Mouse (Mus musculus) ES-Bruce4 (cell line): ENCODE measurements around the gene Prkag2. TPM values are rescaled to one million over a fixed set of nuclear protein-coding genes. Genes with fewer than 3 reads are reported as not detected.

ENCODE experiments used
- H3K27ac ChIP-seq: 2 replicates; pipeline ENCODE4 v1.5.1; 2012; ENCODE audit warnings: low read length, inconsistent platforms; ENCODE audit not compliant: insufficient read depth
- H3K27me3 ChIP-seq: 2 replicates; pipeline ENCODE4 v1.6.1; 2012; ENCODE audit warnings: mild to moderate bottlenecking, low read length, inconsistent platforms; ENCODE audit not compliant: control insufficient read depth, poor library complexity, insufficient read depth, severe bottlenecking
- H3K36me3 ChIP-seq: 2 replicates; pipeline ENCODE4 v1.6.1; 2012; ENCODE audit warnings: inconsistent platforms, mild to moderate bottlenecking, low read length, moderate library complexity; ENCODE audit not compliant: control insufficient read depth, poor library complexity, insufficient read depth, severe bottlenecking
- H3K4me1 ChIP-seq: one replicate; pipeline ENCODE4 v1.8.1; 2011; ENCODE audit warnings: low read length; ENCODE audit not compliant: control insufficient read depth, insufficient read depth
- H3K4me3 ChIP-seq: 2 replicates; pipeline ENCODE4 v1.5.1; 2011; ENCODE audit warnings: low read depth, mild to moderate bottlenecking, low read length
- H3K9ac ChIP-seq: 2 replicates; pipeline ENCODE4 v1.6.1; 2012; ENCODE audit warnings: low read depth, mild to moderate bottlenecking, inconsistent platforms; ENCODE audit not compliant: poor library complexity, severe bottlenecking
- H3K9me3 ChIP-seq: replicated peaks from 2 replicates; pipeline ENCODE4 v1.6.1; 2012; ENCODE audit warnings: mild to moderate bottlenecking, low read length, inconsistent platforms; ENCODE audit not compliant: control insufficient read depth, poor library complexity, insufficient read depth, severe bottlenecking
- CTCF ChIP-seq: IDR thresholded peaks from one replicate; pipeline ENCODE4 v1.8.1; 2011; ENCODE audit warnings: low read depth, low read length
- EP300 ChIP-seq: IDR thresholded peaks from 2 replicates; pipeline ENCODE4 v1.6.1; 2011; ENCODE audit warnings: low read depth, low read length; ENCODE audit not compliant: insufficient read depth
- POLR2A ChIP-seq: IDR thresholded peaks from one replicate; pipeline ENCODE4 v1.8.1; 2011; ENCODE audit warnings: low read length; ENCODE audit not compliant: insufficient read depth
- polyA plus RNA-seq: library from polyadenylated mRNA; stranded (reverse); fragments of >200 nt; gene quantifications from 2 replicates; pipeline ENCODE4 v1.2.4, GENCODE M21; 2011; ENCODE audit warnings: low read depth; ENCODE audit not compliant: missing spikeins, insufficient read depth, insufficient read length

The Prkag2 gene
- polyA plus RNA-seq, 1 experiment = 22.0 TPM

DNA sequence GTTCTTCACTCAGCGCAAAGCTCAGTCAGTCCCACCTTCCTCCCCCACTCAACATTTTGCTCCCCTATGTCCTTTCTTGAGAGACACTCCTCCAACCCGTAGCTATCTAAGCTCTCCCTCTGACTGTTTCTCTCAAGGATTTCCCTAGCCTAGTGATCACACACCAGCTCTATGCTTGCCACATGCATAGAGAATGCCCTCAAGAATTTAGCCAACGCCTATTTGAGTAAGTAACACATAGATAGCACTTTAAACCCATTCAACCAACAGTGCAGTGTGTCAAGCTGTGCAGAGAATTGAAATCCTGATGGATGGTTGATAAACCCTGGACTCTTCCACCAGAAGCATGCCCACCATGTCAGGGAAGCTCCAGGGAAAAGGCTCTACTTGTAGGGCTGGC lies 268.5 kb downstream of the Prkag2 start:
- Histone ChIP-seq H3K9ac (no peak overlapping the region), H3K4me3 (no peak overlapping the region), H3K36me3 (no peaks in the 10 kb centered on the region), H3K4me1 (peaks cover 1% of the 10 kb centered on the region), H3K27ac (no peak overlapping the region), H3K27me3 (no peaks in the 10 kb centered on the region), H3K9me3 (no peaks in the 10 kb centered on the region)
- TF ChIP-seq EP300 (no peak), POLR2A (no peak), CTCF (no peak)

DNA sequence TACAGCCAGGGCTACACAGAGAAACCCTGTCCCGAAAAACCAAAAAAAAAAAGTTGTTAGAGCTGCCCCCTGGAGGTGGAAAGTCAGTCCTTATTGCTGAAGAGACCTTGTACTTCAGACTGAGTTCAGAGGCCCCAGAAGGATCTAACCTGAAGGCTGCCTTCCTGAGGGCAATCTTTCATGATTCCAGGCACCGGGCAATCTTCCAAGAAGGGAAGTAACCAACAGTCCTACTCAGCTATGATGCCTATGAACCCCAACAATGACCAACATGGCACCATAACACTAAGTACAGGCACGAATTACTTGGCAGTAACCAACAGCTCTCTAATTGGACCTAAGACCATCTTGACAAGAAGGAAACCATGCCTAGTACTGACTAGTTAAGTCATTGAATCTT lies 272.0 kb downstream of the Prkag2 start:
- no peaks in the 10 kb centered on the region for H3K36me3 ChIP-seq
- no peaks in the 10 kb centered on the region for H3K9me3 ChIP-seq
- no peaks in the 10 kb centered on the region for H3K4me1 ChIP-seq
- no peak overlapping the region for H3K9ac ChIP-seq
- H3K4me3 ChIP-seq = no peak overlapping the region
- H3K27ac ChIP-seq = no peak overlapping the region
- TF ChIP-seq POLR2A (no peak), CTCF (no peak), EP300 (no peak)
- no peaks in the 10 kb centered on the region for H3K27me3 ChIP-seq

DNA sequence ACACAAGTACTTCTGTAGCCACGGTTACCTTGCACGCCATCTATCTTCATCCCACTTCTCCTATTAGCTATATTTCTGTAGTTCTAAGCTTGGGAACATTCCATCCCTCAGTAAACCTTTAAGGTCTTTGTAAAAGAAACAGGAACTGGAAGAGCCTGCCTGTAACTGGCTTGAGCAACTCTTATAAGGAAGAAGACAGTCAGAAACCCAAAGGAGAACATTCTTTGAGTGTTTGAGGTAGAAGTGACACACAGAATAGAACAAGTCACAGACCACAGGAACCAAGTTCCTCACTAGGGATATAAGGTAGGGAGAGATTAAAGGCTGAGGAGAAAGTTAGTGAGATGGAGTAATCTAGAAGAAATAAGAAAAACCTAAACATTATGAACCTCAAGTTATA lies 273.3 kb downstream of the Prkag2 start:
- Histone ChIP-seq H3K27me3 (no peaks in the 10 kb centered on the region), H3K36me3 (no peaks in the 10 kb centered on the region), H3K4me3 (no peak overlapping the region), H3K4me1 (no peaks in the 10 kb centered on the region), H3K27ac (no peak overlapping the region), H3K9ac (no peak overlapping the region), H3K9me3 (no peaks in the 10 kb centered on the region)
- no peak for TF ChIP-seq CTCF
- TF ChIP-seq POLR2A = no peak
- TF ChIP-seq EP300 = no peak

DNA sequence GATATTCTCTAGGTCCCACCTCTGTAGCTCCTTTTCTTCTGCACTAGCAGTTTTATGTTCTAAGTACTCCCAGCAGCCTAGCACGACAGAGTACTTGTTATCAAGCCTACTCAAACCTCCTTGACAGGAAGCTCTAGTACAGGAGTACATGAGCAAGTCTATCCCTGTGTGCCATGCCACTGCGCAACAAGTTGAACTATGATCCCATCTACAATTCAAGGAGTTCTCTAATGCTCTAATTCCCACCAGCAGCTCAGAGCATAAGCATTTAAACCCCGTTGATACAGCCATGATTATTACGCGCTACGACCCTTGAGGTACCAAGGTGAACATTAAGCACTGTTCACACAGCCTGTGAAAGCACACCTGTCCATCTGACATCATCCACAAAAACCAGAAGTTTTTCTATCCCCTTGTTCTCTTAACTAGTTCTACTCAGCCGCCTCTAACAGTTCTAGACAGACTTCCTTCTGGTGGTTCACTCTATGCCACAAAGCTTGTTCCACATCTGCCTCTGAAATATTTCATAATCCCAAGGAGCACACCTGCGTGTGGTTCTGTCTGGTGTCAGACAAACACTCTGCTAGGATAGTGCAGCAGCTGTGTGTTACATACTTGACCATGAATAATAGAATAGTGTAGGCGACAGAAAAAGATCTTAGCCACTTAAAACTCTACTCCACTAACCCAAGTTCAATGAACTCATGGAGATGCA lies 274.2 kb downstream of the Prkag2 start:
- H3K4me1 ChIP-seq = no peaks in the 10 kb centered on the region
- H3K36me3 ChIP-seq = no peaks in the 10 kb centered on the region
- H3K9ac ChIP-seq = no peak overlapping the region
- no peaks in the 10 kb centered on the region for H3K9me3 ChIP-seq
- TF ChIP-seq POLR2A (no peak), CTCF (no peak), EP300 (no peak)
- no peak overlapping the region for H3K4me3 ChIP-seq
- H3K27ac ChIP-seq = no peak overlapping the region
- no peaks in the 10 kb centered on the region for H3K27me3 ChIP-seq

DNA sequence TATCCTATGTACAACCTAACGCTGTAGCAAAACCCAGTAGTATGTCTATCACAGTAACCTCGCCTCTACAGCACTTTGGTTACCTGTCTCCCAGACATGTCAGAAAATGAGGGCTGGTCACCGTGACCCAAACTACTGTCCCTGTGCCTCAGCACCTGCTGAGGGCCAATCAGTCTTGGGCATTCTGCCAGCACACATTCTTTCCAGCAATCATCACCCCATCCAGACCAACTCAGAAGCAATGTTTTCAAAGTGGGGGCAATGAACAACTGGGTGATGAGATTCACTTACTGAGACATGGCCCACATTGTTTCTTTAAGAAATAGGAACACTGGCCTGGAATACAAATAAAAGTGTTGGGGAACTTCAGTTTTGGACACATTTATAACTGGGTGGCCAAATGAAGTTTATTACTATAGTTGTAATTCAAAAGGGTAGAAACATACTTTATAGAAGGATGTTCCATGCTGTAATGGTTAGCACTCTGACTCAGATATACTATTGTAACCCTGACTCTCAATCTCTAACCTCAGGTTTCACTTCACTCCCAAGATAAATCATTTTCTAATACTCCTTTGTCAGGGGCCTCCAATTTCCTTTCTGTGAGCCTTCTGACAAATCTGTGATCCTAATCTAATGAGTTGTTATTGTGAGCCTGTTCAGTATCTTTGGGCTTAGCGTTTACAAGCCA lies 274.9 kb downstream of the Prkag2 start:
- H3K4me1 ChIP-seq = no peaks in the 10 kb centered on the region
- H3K9me3 ChIP-seq = no peaks in the 10 kb centered on the region
- H3K27ac ChIP-seq = no peak overlapping the region
- no peak for TF ChIP-seq POLR2A
- TF ChIP-seq EP300 = no peak
- TF ChIP-seq CTCF = no peak
- H3K9ac ChIP-seq = no peak overlapping the region
- H3K27me3 ChIP-seq = no peaks in the 10 kb centered on the region
- H3K4me3 ChIP-seq = no peak overlapping the region
- no peaks in the 10 kb centered on the region for H3K36me3 ChIP-seq

DNA sequence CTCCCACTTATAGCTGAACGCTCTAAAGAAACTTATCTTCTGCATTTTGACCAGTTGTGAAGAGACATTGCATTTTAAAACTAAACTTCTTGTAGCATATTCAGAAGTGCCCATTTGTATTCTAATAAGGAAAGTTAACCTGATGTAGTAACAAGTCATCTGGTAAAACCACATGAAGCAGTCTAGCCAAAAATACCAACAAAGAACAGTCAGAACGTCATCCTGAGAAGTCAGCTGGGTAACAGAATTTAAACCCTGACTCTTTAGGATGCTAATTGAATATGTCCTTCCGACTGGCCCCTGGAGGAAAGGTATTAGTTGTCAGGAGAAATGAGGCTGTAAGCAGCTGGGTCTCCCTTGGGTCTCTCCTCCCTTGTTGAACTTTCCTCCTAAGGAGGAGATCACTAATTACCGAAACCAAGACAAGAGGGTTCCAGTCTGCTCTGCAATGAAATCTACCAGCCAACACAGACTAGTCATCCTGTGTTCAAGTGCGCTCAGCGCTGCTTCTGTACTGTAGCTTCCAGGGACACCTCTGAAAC lies 276.5 kb downstream of the Prkag2 start:
- Histone ChIP-seq H3K27ac (no peak overlapping the region), H3K4me3 (no peak overlapping the region), H3K9ac (no peak overlapping the region), H3K9me3 (no peaks in the 10 kb centered on the region), H3K36me3 (no peaks in the 10 kb centered on the region), H3K4me1 (no peaks in the 10 kb centered on the region), H3K27me3 (no peaks in the 10 kb centered on the region)
- TF ChIP-seq POLR2A = no peak
